Comparison of ENCODE assay signal across 11 mouse cellular contexts in the genomic region with DNA sequence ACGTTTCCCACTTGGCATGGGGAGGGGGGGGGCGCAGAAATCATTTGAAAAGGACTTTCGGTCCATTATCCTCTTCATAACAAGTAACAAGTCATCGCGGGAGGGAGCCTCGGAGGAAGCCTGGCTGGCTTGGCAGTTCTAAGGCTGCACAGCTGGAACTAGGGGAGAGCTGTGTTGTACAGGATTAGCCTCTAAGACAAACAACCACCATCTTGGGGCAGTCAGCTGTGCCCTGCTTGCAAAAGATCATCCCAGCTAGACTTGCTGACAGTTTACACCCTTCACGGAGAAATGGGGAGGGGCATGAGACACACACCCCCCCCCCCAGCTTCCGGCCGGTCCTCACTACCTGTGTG. TPM values are rescaled to one million over a fixed set of nuclear protein-coding genes. Genes with fewer than 3 reads are reported as not detected.
A peak's percentile ranks its signal among the peaks of the same experiment; 100 is the strongest.
DNase-seq lines count a peak whose midpoint lies in the region; ATAC-seq and TF ChIP-seq lines count a peak whose summit lies in the region.
"Had no signal": no experiment of that assay in that cellular context is flagged by ENCODE, and none has a peak within 500 bp of the region (broad histone marks: within the 10 kb centered on the region; RNA-seq: fewer than 3 reads in every experiment).

No protein-coding gene starts in this region.

- TF ChIP-seq EP300 in lung, postnatal 0 days (IDR thresholded peaks at IDR 0.05), result no peak
- TF ChIP-seq EP300 in stomach, postnatal 0 days (optimal IDR thresholded peaks at IDR 0.05), result no peak

- H3K4me2 ChIP-seq in lung, postnatal 0 days (replicated peaks; ENCODE audit: low read depth, low read length), result peak overlapping the region; percentile 3; the same call in 1 of the 2 replicates
- H3K4me2 ChIP-seq in limb, embryonic 13.5 days (replicated peaks), result peak overlapping the region; percentile 41
- peak overlapping the region; percentile 21 for H3K4me2 ChIP-seq in stomach, postnatal 0 days (replicated peaks; ENCODE audit: low read depth)

- H3K27me3 ChIP-seq in lung, postnatal 0 days (replicated peaks; ENCODE audit: insufficient read depth, low read length), result no peaks in the 10 kb centered on the region
- no peaks in the 10 kb centered on the region for H3K27me3 ChIP-seq in limb, embryonic 13.5 days
- H3K27me3 ChIP-seq in stomach, postnatal 0 days (ENCODE audit: control insufficient read depth, insufficient read depth, low read length), result no peaks in the 10 kb centered on the region

- 42% methylated on average over 9 of the region's 9 CpGs for WGBS in lung, postnatal 0 days
- WGBS in limb, embryonic 13.5 days, result 34% methylated on average over 9 of the region's 9 CpGs
- WGBS in stomach, postnatal 0 days, result 23% methylated on average over 9 of the region's 9 CpGs

- no peak overlapping the region for H3K9ac ChIP-seq in lung, postnatal 0 days (replicated peaks; ENCODE audit: low read depth)
- H3K9ac ChIP-seq in limb, embryonic 13.5 days, result 0 out of 2 replicates have a peak overlapping the region, but pooled peaks have one; percentile 8
- 0 out of 2 replicates have a peak overlapping the region, but pooled peaks have one; percentile 13 for H3K9ac ChIP-seq in stomach, postnatal 0 days (ENCODE audit: low read length)

- H3K36me3 ChIP-seq in lung, postnatal 0 days (ENCODE audit: insufficient read depth, low read length), result no peaks in the 10 kb centered on the region
- H3K36me3 ChIP-seq in limb, embryonic 13.5 days, result no peaks in the 10 kb centered on the region
- no peaks in the 10 kb centered on the region for H3K36me3 ChIP-seq in stomach, postnatal 0 days (ENCODE audit: control insufficient read depth, insufficient read depth, low read length)
- H3K36me3 ChIP-seq: G1E had no signal

- 0 out of 2 replicates have a peak, but pooled peaks cover 4% of the 10 kb centered on the region for H3K4me1 ChIP-seq in lung, postnatal 0 days (ENCODE audit: insufficient read depth, low read depth, low read length)
- peaks cover 13% of the 10 kb centered on the region for H3K4me1 ChIP-seq in limb, embryonic 13.5 days
- 0 out of 2 replicates have a peak, but pooled peaks cover 2% of the 10 kb centered on the region for H3K4me1 ChIP-seq in stomach, postnatal 0 days (replicated peaks; ENCODE audit: control insufficient read depth, insufficient read depth)

- peak; percentile 30; the same call in 1 of the 2 replicates for ATAC-seq in lung, postnatal 0 days
- no peak for ATAC-seq in limb, embryonic 13.5 days (ENCODE audit: low FRiP score, low read depth)
- no peak; the same call in 1 of the 2 replicates for ATAC-seq in stomach, postnatal 0 days (ENCODE audit: low FRiP score, low TSS enrichment)
- ATAC-seq in activated CD4-positive, CD25-positive, alpha-beta regulatory T cell, adult 4 months, result no peak

- no peak overlapping the region for H3K27ac ChIP-seq in lung, postnatal 0 days (ENCODE audit: low read length)
- H3K27ac ChIP-seq in limb, embryonic 13.5 days, result no peak overlapping the region
- no peak overlapping the region; the same call in 1 of the 2 replicates for H3K27ac ChIP-seq in stomach, postnatal 0 days (replicated peaks)

- TF ChIP-seq CTCF in lung, postnatal 0 days (IDR thresholded peaks at IDR 0.05), result no peak
- no peak for TF ChIP-seq CTCF in stomach, postnatal 0 days (IDR thresholded peaks at IDR 0.05; ENCODE audit: low read depth)

- no peak overlapping the region for H3K4me3 ChIP-seq in lung, postnatal 0 days (ENCODE audit: low read depth, low read length)
- no peak overlapping the region for H3K4me3 ChIP-seq in limb, embryonic 13.5 days
- no peak overlapping the region for H3K4me3 ChIP-seq in stomach, postnatal 0 days (ENCODE audit: low read depth, low read length)

- H3K9me3 ChIP-seq in lung, postnatal 0 days (ENCODE audit: low read length), result no peaks in the 10 kb centered on the region
- 0 out of 2 replicates have a peak, but pooled peaks cover 3% of the 10 kb centered on the region for H3K9me3 ChIP-seq in limb, embryonic 13.5 days
- H3K9me3 ChIP-seq in stomach, postnatal 0 days (ENCODE audit: control insufficient read depth, low read length), result no peaks in the 10 kb centered on the region
- H3K9me3 ChIP-seq: G1E had no signal

- peak; percentile 45 for DNase-seq in embryo, embryonic 10 days (ENCODE audit: low spot score)
- DNase-seq in embryo, embryonic 9.5 days (ENCODE audit: extremely low spot score), result no peak
- DNase-seq in lung, postnatal 0 days (ENCODE audit: low spot score), result peak; percentile 17
- no peak for DNase-seq in lung, adult 18-20 months
- DNase-seq in stomach, postnatal 0 days (ENCODE audit: low spot score), result no peak
- DNase-seq in kidney, postnatal 36 days, result no peak
- DNase-seq: heart, adult 18-20 months; kidney, postnatal 25 days had no signal

RNA-seq across cellular contexts. Expression of a gene that starts 14.1 kb away (rescaled TPM):
- polyA plus RNA-seq in lung, postnatal 0 days (2015; fragmentation: Nextera tagmentation; extraction: Ambion mirVana), result 0.48 and 0.63 TPM in 2 replicates
- polyA plus RNA-seq in limb, embryonic 13.5 days (2015; fragmentation: Nextera tagmentation; extraction: Ambion mirVana), result 2.3 and 2.6 TPM in 2 replicates
- 2.2 and 2.3 TPM in 2 replicates for polyA plus RNA-seq in stomach, postnatal 0 days (2015; fragmentation: Nextera tagmentation; extraction: Ambion mirVana)
- polyA plus RNA-seq in activated CD4-positive, CD25-positive, alpha-beta regulatory T cell, adult 4 months (2017; shearing (Covaris generic)), result under 1 TPM; 0.19 to 0.22 TPM
- polyA plus RNA-seq: G1E had no signal

Comparison
In these comparisons a context has a peak if more than half of its experiments do, and no peak if none do; other contexts are left out.
1. DNase-seq: peak in embryo, embryonic 10 days (single experiment) and lung, postnatal 0 days (single experiment); none in embryo, embryonic 9.5 days (single experiment), lung, adult 18-20 months (0 of 2), stomach, postnatal 0 days (single experiment) and kidney, postnatal 36 days (0 of 2).
2. Peak in every context shown above with its lines, with median percentiles within 50 percentile points of each other: H3K4me2 ChIP-seq.